Mouse (Mus musculus) midbrain, embryonic 13.5 days (tissue): ENCODE measurements around the gene Nudt21. TPM values are rescaled to one million over a fixed set of nuclear protein-coding genes. Genes with fewer than 3 reads are reported as not detected.

Source experiments
- ATAC-seq: fragments of 200-750 bp; cut with Nextera tagmentation; 2 replicates; pipeline ENCODE4 v1.8.0; 2017; ENCODE audit warnings: mild to moderate bottlenecking, moderate TSS enrichment, moderate library complexity
- H3K27ac ChIP-seq: fragments of 300-500 bp; sonication (generic); 2 replicates; pipeline ENCODE4 v1.5.1; 2015; ENCODE audit warnings: inconsistent platforms, mild to moderate bottlenecking, moderate library complexity
- H3K27me3 ChIP-seq: fragments of 300-500 bp; sonication (generic); 2 replicates; pipeline ENCODE4 v1.6.1; 2015; ENCODE audit warnings: mild to moderate bottlenecking, inconsistent platforms
- H3K36me3 ChIP-seq: fragments of 300-500 bp; sonication (generic); 2 replicates; pipeline ENCODE4 v1.6.1; 2015; ENCODE audit warnings: mild to moderate bottlenecking, inconsistent platforms
- H3K4me1 ChIP-seq: fragments of 300-500 bp; sonication (generic); replicated peaks from 2 replicates; pipeline ENCODE4 v1.6.1; 2015; ENCODE audit warnings: inconsistent platforms
- H3K4me2 ChIP-seq: fragments of 300-500 bp; sonication (generic); replicated peaks from 2 replicates; pipeline ENCODE4 v1.6.1; 2015; ENCODE audit warnings: moderate library complexity, mild to moderate bottlenecking, inconsistent platforms
- H3K4me3 ChIP-seq: fragments of 300-500 bp; sonication (generic); replicated peaks from 2 replicates; pipeline ENCODE4 v1.5.1; 2015; ENCODE audit warnings: mild to moderate bottlenecking, inconsistent platforms
- H3K9ac ChIP-seq: fragments of 300-500 bp; sonication (generic); replicated peaks from 2 replicates; pipeline ENCODE4 v1.6.1; 2015; ENCODE audit warnings: mild to moderate bottlenecking, inconsistent platforms
- H3K9me3 ChIP-seq: fragments of 300-500 bp; sonication (generic); 2 replicates; pipeline ENCODE4 v1.6.1; 2016; ENCODE audit warnings: mild to moderate bottlenecking, inconsistent platforms
- WGBS: fragments of 180-500 bp; shearing (Covaris S2); methylation state at CpG from one replicate; pipeline ENCODE4 v1.1.7; 2015; 5-methylcytosine and 5-hydroxymethylcytosine counted together
- polyA plus RNA-seq: library from polyadenylated mRNA; unstranded; fragments of >200 nt; fragmentation: Nextera tagmentation; extraction: Ambion mirVana; gene quantifications from 2 replicates; pipeline ENCODE4 v1.2.1, GENCODE M21; 2015

The Nudt21 gene
- polyA plus RNA-seq, 1 experiment from 2014 or later: 137 TPM

GRCm38 (mm10) chr8:93983827-93984226 is 53.0 kb downstream of the Nudt21 start:
- H3K27ac ChIP-seq: no peak overlapping the region
- no peak overlapping the region for H3K9ac ChIP-seq
- ATAC-seq: no peak
- WGBS: 76% methylated on average over 3 of the region's 3 CpGs
- peaks cover 90% of the 10 kb centered on the region for H3K36me3 ChIP-seq
- H3K27me3 ChIP-seq: no peaks in the 10 kb centered on the region
- H3K4me2 ChIP-seq: no peak overlapping the region
- H3K4me1 ChIP-seq: no peaks in the 10 kb centered on the region
- no peaks in the 10 kb centered on the region for H3K9me3 ChIP-seq
- H3K4me3 ChIP-seq: no peak overlapping the region

- Histone ChIP-seq H3K27me3 (no peaks in the 10 kb centered on the region), H3K9me3 (no peaks in the 10 kb centered on the region), H3K27ac (no peak overlapping the region), H3K4me3 (no peak overlapping the region), H3K36me3 (peaks cover 94% of the 10 kb centered on the region), H3K9ac (no peak overlapping the region), H3K4me1 (no peaks in the 10 kb centered on the region), H3K4me2 (no peak overlapping the region)
- 95% methylated on average over 5 of the region's 5 CpGs for WGBS
- no peak for ATAC-seq
Measured at GRCm38 (mm10) chr8:93981679-93982215, 55.1 kb downstream of the Nudt21 start.

GRCm38 (mm10) chr8:93980141-93980540 is 56.7 kb downstream of the Nudt21 start:
- Histone ChIP-seq H3K9me3 (no peaks in the 10 kb centered on the region), H3K4me1 (no peaks in the 10 kb centered on the region), H3K36me3 (peaks cover 95% of the 10 kb centered on the region), H3K4me3 (no peak overlapping the region), H3K27me3 (no peaks in the 10 kb centered on the region), H3K9ac (no peak overlapping the region), H3K27ac (no peak overlapping the region), H3K4me2 (no peak overlapping the region)
- WGBS: 96% methylated on average over 4 of the region's 4 CpGs
- no peak for ATAC-seq

- no peak overlapping the region for H3K4me3 ChIP-seq
- no peaks in the 10 kb centered on the region for H3K4me1 ChIP-seq
- H3K4me2 ChIP-seq: no peak overlapping the region
- H3K9me3 ChIP-seq: no peaks in the 10 kb centered on the region
- no peak overlapping the region for H3K27ac ChIP-seq
- H3K9ac ChIP-seq: no peak overlapping the region
- 94% methylated on average over 6 of the region's 6 CpGs for WGBS
- no peak for ATAC-seq
- H3K36me3 ChIP-seq: peaks cover 92% of the 10 kb centered on the region
- H3K27me3 ChIP-seq: no peaks in the 10 kb centered on the region
Measured at GRCm38 (mm10) chr8:93976446-93977211, 60.2 kb downstream of the Nudt21 start.

- no peak overlapping the region for H3K4me3 ChIP-seq
- no peak overlapping the region for H3K4me2 ChIP-seq
- no peak overlapping the region for H3K27ac ChIP-seq
- 94% methylated on average over 2 of the region's 2 CpGs for WGBS
- no peaks in the 10 kb centered on the region for H3K9me3 ChIP-seq
- H3K27me3 ChIP-seq: no peaks in the 10 kb centered on the region
- no peaks in the 10 kb centered on the region for H3K4me1 ChIP-seq
- no peak for ATAC-seq
- peaks cover 86% of the 10 kb centered on the region for H3K36me3 ChIP-seq
- no peak overlapping the region for H3K9ac ChIP-seq
Measured at GRCm38 (mm10) chr8:93975358-93975757, 61.5 kb downstream of the Nudt21 start.

GRCm38 (mm10) chr8:93974602-93975186 is 62.1 kb downstream of the Nudt21 start:
- no peaks in the 10 kb centered on the region for H3K27me3 ChIP-seq
- peaks cover 86% of the 10 kb centered on the region for H3K36me3 ChIP-seq
- no peaks in the 10 kb centered on the region for H3K9me3 ChIP-seq
- no peak overlapping the region for H3K9ac ChIP-seq
- H3K4me3 ChIP-seq: no peak overlapping the region
- H3K4me1 ChIP-seq: no peaks in the 10 kb centered on the region
- ATAC-seq: no peak
- no peak overlapping the region for H3K4me2 ChIP-seq
- no peak overlapping the region for H3K27ac ChIP-seq
- WGBS: 92% methylated on average over 11 of the region's 11 CpGs

GRCm38 (mm10) chr8:93973831-93974375 is 62.9 kb downstream of the Nudt21 start:
- no peaks in the 10 kb centered on the region for H3K27me3 ChIP-seq
- H3K27ac ChIP-seq: no peak overlapping the region
- H3K9me3 ChIP-seq: no peaks in the 10 kb centered on the region
- H3K4me3 ChIP-seq: no peak overlapping the region
- H3K36me3 ChIP-seq: peaks cover 79% of the 10 kb centered on the region
- H3K9ac ChIP-seq: no peak overlapping the region
- H3K4me2 ChIP-seq: no peak overlapping the region
- 97% methylated on average over 13 of the region's 13 CpGs for WGBS
- ATAC-seq: no peak
- H3K4me1 ChIP-seq: no peaks in the 10 kb centered on the region

- no peak overlapping the region for H3K9ac ChIP-seq
- H3K9me3 ChIP-seq: no peaks in the 10 kb centered on the region
- peaks cover 74% of the 10 kb centered on the region for H3K36me3 ChIP-seq
- H3K4me2 ChIP-seq: no peak overlapping the region
- H3K27me3 ChIP-seq: no peaks in the 10 kb centered on the region
- WGBS: 83% methylated on average over 14 of the region's 14 CpGs
- ATAC-seq: no peak
- H3K4me3 ChIP-seq: no peak overlapping the region
- no peaks in the 10 kb centered on the region for H3K4me1 ChIP-seq
- no peak overlapping the region; the same call in 1 of the 2 replicates for H3K27ac ChIP-seq
Measured at GRCm38 (mm10) chr8:93972971-93973734, 63.7 kb downstream of the Nudt21 start.

- no peaks in the 10 kb centered on the region for H3K9me3 ChIP-seq
- no peak for ATAC-seq
- H3K27me3 ChIP-seq: no peaks in the 10 kb centered on the region
- H3K27ac ChIP-seq: 0 out of 2 replicates have a peak overlapping the region, but pooled peaks have one; percentile 8
- H3K36me3 ChIP-seq: peaks cover 74% of the 10 kb centered on the region
- no peak overlapping the region for H3K4me3 ChIP-seq
- WGBS: 78% methylated on average over 5 of the region's 5 CpGs
- no peaks in the 10 kb centered on the region for H3K4me1 ChIP-seq
- H3K9ac ChIP-seq: no peak overlapping the region
- H3K4me2 ChIP-seq: no peak overlapping the region
Measured at GRCm38 (mm10) chr8:93972211-93972610, 64.6 kb downstream of the Nudt21 start.

GRCm38 (mm10) chr8:93971451-93971850 is 65.4 kb downstream of the Nudt21 start:
- no peaks in the 10 kb centered on the region for H3K4me1 ChIP-seq
- no peak for ATAC-seq
- no peak overlapping the region for H3K4me3 ChIP-seq
- no peak overlapping the region for H3K9ac ChIP-seq
- no peak overlapping the region for H3K4me2 ChIP-seq
- H3K27ac ChIP-seq: no peak overlapping the region
- H3K27me3 ChIP-seq: no peaks in the 10 kb centered on the region
- 96% methylated on average over 10 of the region's 10 CpGs for WGBS
- peaks cover 76% of the 10 kb centered on the region for H3K36me3 ChIP-seq
- no peaks in the 10 kb centered on the region for H3K9me3 ChIP-seq

GRCm38 (mm10) chr8:93969626-93970340 is 67.0 kb downstream of the Nudt21 start:
- Histone ChIP-seq H3K27me3 (no peaks in the 10 kb centered on the region), H3K27ac (no peak overlapping the region), H3K9ac (no peak overlapping the region), H3K4me3 (no peak overlapping the region), H3K4me2 (no peak overlapping the region), H3K36me3 (peaks cover 77% of the 10 kb centered on the region), H3K9me3 (no peaks in the 10 kb centered on the region), H3K4me1 (no peaks in the 10 kb centered on the region)
- WGBS: 80% methylated on average over 7 of the region's 7 CpGs
- no peak for ATAC-seq
